Mouse (Mus musculus): ENCODE measurements around the gene Hist1h2bc. TPM values are rescaled to one million over a fixed set of nuclear protein-coding genes. Genes with fewer than 3 reads are reported as not detected.
A peak's percentile ranks its signal among the peaks of the same experiment; 100 is the strongest.

The Hist1h2bc gene
- polyA plus RNA-seq, 1 experiment from 2014 or later: 19.3 TPM

DNA sequence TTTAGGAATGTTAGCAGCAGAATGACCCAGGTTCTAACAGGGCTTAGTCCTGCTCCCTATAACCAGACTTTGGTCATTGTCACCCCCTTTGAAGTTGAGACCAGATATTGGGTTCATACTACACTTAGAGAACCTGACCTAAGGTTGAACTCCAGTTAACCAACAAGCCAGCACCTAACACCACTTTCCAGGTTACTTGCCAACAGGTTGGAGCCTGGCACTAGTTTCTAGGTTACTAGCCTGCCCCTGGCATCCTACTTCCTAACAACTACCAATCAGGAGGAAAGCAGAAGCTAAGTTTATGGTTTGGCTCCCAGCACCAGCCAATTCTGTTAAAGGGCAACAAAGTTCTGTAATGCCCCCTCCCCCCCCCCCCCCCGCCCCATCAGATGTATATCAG lies 41.2 kb downstream of the Hist1h2bc start:
- H3K9ac ChIP-seq: no peak overlapping the region
- no peak overlapping the region for H3K27ac ChIP-seq (replicated peaks)
- H3K4me1 ChIP-seq (replicated peaks): no peaks in the 10 kb centered on the region
- no peaks in the 10 kb centered on the region for H3K27me3 ChIP-seq
- H3K4me2 ChIP-seq: no peak overlapping the region
- H3K4me3 ChIP-seq: no peak overlapping the region
- 40% methylated on average over 1 of the region's 1 CpGs for WGBS
- H3K36me3 ChIP-seq: no peaks in the 10 kb centered on the region
- H3K9me3 ChIP-seq: no peaks in the 10 kb centered on the region
- ATAC-seq (ENCODE audit: low FRiP score, low read depth): no peak

DNA sequence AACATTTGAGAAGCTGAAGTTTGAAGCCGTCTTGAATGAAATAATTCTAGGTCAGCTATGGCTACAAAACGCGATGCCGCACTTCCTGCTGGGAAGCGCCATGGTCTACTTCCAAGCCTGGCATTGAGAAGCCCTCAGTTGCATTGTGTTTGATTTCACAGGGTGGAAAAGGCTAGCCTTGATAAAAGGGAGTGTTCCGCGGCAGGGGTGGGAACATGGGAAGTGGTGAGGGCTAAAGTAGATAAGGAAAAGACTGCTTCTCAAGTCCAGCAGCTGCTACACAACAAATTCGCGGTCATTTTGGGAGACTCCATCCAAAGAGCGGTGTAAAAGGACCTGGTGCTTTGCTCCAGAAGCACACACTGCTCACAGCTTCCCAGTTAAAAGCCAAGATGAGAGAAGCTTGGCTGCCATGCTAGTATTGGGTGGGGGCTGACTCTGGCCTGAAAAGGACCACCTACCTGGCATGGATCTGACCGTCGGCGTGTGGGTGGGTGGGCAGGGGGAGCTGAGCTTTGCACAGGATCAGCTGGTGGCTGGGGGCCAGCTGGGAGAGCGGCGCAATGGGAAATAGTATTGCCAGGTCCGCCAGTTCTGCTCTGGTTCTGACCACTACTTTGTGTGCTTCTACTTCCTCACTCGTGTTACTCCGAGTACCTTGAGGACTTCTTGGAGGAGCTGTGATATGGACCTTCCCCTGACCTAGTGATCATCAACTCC lies 44.6 kb downstream of the Hist1h2bc start:
- 84% methylated on average over 18 of the region's 18 CpGs for WGBS
- H3K36me3 ChIP-seq: no peaks in the 10 kb centered on the region

DNA sequence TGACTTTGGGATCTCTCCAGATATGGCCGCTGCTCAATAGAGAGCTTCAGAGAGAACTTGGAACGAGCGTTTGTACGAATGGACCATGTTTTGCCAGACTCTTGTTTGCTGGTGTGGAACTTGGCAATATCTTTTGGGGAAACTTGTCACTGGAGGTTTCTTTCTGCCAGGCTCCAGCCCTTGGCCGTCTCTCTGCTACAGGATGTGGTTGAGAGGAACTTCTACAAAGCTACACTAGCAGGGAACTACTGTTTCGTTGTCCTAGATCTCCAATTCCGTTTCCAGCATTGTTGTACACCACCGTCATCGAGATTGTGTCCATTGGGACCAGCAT lies 45.2 kb downstream of the Hist1h2bc start:
- Histone ChIP-seq H3K4me3 (no peak overlapping the region), H3K36me3 (no peaks in the 10 kb centered on the region), H3K27me3 (no peaks in the 10 kb centered on the region), H3K27ac (replicated peaks) (no peak overlapping the region), H3K4me2 (no peak overlapping the region), H3K4me1 (replicated peaks) (no peaks in the 10 kb centered on the region), H3K9ac (no peak overlapping the region), H3K9me3 (no peaks in the 10 kb centered on the region)
- 92% methylated on average over 9 of the region's 9 CpGs for WGBS
- ATAC-seq (ENCODE audit: low FRiP score, low read depth): no peak

More for the DNA sequence above, 44.6 kb downstream of the Hist1h2bc start:
- Histone ChIP-seq H3K27ac (replicated peaks) (no peak overlapping the region), H3K9ac (no peak overlapping the region), H3K4me2 (no peak overlapping the region), H3K27me3 (no peaks in the 10 kb centered on the region), H3K9me3 (no peaks in the 10 kb centered on the region), H3K4me3 (no peak overlapping the region), H3K4me1 (replicated peaks) (no peaks in the 10 kb centered on the region)
- no peak for ATAC-seq (ENCODE audit: low FRiP score, low read depth)

- Histone ChIP-seq H3K27ac (replicated peaks) (no peak overlapping the region), H3K9me3 (no peaks in the 10 kb centered on the region), H3K27me3 (no peaks in the 10 kb centered on the region), H3K4me1 (replicated peaks) (no peaks in the 10 kb centered on the region), H3K36me3 (no peaks in the 10 kb centered on the region), H3K4me2 (no peak overlapping the region), H3K4me3 (no peak overlapping the region), H3K9ac (no peak overlapping the region)
- ATAC-seq (ENCODE audit: low FRiP score, low read depth): no peak
- WGBS: 93% methylated on average over 5 of the region's 5 CpGs
These were observed 45.7 kb downstream of the Hist1h2bc start for GRCm38 (mm10) chr13:23729706-23730105.

DNA sequence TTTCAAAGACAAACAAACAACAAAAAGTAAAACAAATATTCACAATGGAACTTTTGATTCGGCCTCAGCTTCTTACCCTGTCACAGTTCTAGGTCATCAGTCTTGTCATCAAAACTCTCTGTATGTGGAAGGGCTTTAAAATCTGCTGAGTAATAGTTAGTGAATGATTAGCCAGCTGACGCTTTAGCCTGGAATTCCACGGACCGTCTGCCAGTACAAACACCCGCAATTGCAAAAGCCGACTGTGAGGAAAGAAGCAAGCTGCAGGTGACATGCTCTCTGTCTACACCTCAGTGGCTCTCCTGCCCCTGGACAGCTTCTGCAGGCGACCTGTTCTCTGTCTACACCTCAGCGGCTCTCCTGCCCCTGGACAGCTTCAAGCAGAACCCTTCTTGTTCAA lies 46.5 kb downstream of the Hist1h2bc start:
- no peak overlapping the region for H3K9ac ChIP-seq
- H3K9me3 ChIP-seq: no peaks in the 10 kb centered on the region
- H3K27me3 ChIP-seq: no peaks in the 10 kb centered on the region
- H3K4me1 ChIP-seq (replicated peaks): no peaks in the 10 kb centered on the region
- no peak overlapping the region for H3K4me2 ChIP-seq
- H3K36me3 ChIP-seq: no peaks in the 10 kb centered on the region
- H3K4me3 ChIP-seq: no peak overlapping the region
- H3K27ac ChIP-seq (replicated peaks): no peak overlapping the region
- 35% methylated on average over 8 of the region's 8 CpGs for WGBS
- ATAC-seq (ENCODE audit: low FRiP score, low read depth): no peak

DNA sequence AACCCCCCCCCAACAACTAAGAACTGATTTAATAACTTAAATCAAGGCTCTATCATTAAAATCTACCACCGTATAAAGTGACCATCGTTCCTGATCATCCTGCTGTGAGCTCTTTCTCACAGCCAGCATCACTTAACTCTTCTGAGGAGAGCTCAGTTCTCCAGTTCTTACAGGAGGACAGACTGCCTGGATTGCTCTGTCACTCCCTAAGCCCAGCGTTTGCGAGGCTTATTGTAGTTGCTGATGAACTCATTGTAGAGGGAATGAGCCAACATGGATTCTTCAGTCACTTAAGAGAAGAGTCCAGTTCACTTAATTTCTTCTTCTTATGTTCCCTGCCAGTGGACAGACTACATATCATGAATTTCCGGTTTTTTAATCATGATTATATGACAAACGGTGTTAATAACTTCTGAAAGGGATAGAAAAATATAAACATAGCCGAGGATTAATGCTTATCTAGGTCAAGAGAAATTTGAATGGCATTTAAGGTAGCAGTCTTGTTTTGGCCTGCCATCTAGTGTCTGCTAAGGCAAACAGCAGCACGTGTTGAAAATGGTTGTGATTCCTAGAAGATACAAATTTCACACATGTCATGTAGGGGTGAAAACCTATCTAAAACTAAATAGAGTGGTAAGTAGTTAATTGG lies 48.3 kb downstream of the Hist1h2bc start:
- Histone ChIP-seq H3K27me3 (no peaks in the 10 kb centered on the region), H3K4me2 (no peak overlapping the region), H3K9me3 (no peaks in the 10 kb centered on the region), H3K27ac (replicated peaks) (no peak overlapping the region), H3K9ac (no peak overlapping the region), H3K4me1 (replicated peaks) (no peaks in the 10 kb centered on the region), H3K36me3 (no peaks in the 10 kb centered on the region), H3K4me3 (no peak overlapping the region)
- ATAC-seq (ENCODE audit: low FRiP score, low read depth): no peak
- 22% methylated on average over 8 of the region's 8 CpGs for WGBS

- Histone ChIP-seq H3K27me3 (no peaks in the 10 kb centered on the region), H3K4me2 (no peak overlapping the region), H3K4me1 (replicated peaks) (peaks cover 23% of the 10 kb centered on the region), H3K36me3 (no peaks in the 10 kb centered on the region), H3K4me3 (no peak overlapping the region), H3K9ac (no peak overlapping the region), H3K9me3 (no peaks in the 10 kb centered on the region), H3K27ac (replicated peaks) (no peak overlapping the region)
- ATAC-seq (ENCODE audit: low FRiP score, low read depth): no peak
- WGBS: 91% methylated on average over 5 of the region's 5 CpGs
These were observed 53.1 kb downstream of the Hist1h2bc start for GRCm38 (mm10) chr13:23737091-23737490.

GRCm38 (mm10) chr13:23738041-23738440 lies 54.0 kb downstream of the Hist1h2bc start:
- ATAC-seq (ENCODE audit: low FRiP score, low read depth): no peak
- Histone ChIP-seq H3K4me3 (peak overlapping the region; percentile 58), H3K9me3 (no peaks in the 10 kb centered on the region), H3K27ac (replicated peaks) (peak overlapping the region; percentile 89), H3K36me3 (no peaks in the 10 kb centered on the region), H3K4me2 (peak overlapping the region; percentile 100), H3K9ac (peak overlapping the region; percentile 62; the same call in 1 of the 2 replicates), H3K27me3 (no peaks in the 10 kb centered on the region), H3K4me1 (replicated peaks) (peaks cover 23% of the 10 kb centered on the region)
- 22% methylated on average over 4 of the region's 4 CpGs for WGBS

DNA sequence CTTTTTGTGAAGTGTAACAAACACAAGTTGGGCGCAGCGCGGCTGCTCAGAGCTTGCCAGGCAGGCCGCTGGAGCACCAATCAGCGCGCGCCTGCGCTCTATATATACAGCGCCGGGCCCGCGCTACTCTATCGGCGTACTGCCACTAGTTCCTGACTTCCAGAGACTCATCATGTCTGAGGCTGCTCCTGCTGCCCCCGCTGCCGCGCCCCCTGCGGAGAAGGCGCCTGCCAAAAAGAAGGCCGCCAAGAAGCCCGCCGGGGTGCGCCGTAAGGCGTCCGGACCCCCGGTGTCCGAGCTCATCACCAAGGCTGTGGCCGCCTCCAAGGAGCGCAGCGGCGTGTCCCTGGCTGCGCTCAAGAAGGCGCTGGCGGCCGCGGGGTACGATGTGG lies 54.7 kb downstream of the Hist1h2bc start, which contains the start of gene Hist1h1c:
Gene Hist1h1c, plus strand, starts transcription at position 132 of the 392 bp plus-strand sequence.
- peak within 1 kb of the TSS; percentile 62 for H3K9ac ChIP-seq
- no peaks in the 10 kb centered on the region for H3K9me3 ChIP-seq
- WGBS: 0% methylated on average over 38 of the region's 38 CpGs
- peak; percentile 93 for ATAC-seq (ENCODE audit: low FRiP score, low read depth)
- H3K27ac ChIP-seq (replicated peaks): peak within 1 kb of the TSS; percentile 89
- H3K4me3 ChIP-seq: peak within 1 kb of the TSS; percentile 58
- peak within 1 kb of the TSS; percentile 100 for H3K4me2 ChIP-seq
- no peaks in the 10 kb centered on the region for H3K27me3 ChIP-seq
- peaks cover 23% of the 10 kb centered on the region for H3K4me1 ChIP-seq (replicated peaks)
- H3K36me3 ChIP-seq: no peaks in the 10 kb centered on the region

GRCm38 (mm10) chr13:23739069-23739921 lies 55.3 kb downstream of the Hist1h2bc start:
- no peaks in the 10 kb centered on the region for H3K36me3 ChIP-seq
- H3K4me2 ChIP-seq: peak overlapping the region; percentile 100
- peak overlapping the region; percentile 58 for H3K4me3 ChIP-seq
- no peaks in the 10 kb centered on the region for H3K27me3 ChIP-seq
- ATAC-seq (ENCODE audit: low FRiP score, low read depth): peak; percentile 94
- H3K27ac ChIP-seq (replicated peaks): peak overlapping the region; percentile 89
- peak overlapping the region; percentile 62 for H3K9ac ChIP-seq
- H3K9me3 ChIP-seq: no peaks in the 10 kb centered on the region
- peaks cover 23% of the 10 kb centered on the region for H3K4me1 ChIP-seq (replicated peaks)
- under 1% methylated on average over 39 of the region's 39 CpGs for WGBS

GRCm38 (mm10) chr13:23739922-23740252 lies 55.9 kb downstream of the Hist1h2bc start:
- Histone ChIP-seq H3K4me1 (replicated peaks) (peaks cover 23% of the 10 kb centered on the region), H3K4me2 (peak overlapping the region; percentile 100), H3K4me3 (peak overlapping the region; percentile 58), H3K9me3 (no peaks in the 10 kb centered on the region), H3K36me3 (no peaks in the 10 kb centered on the region), H3K27ac (replicated peaks) (peak overlapping the region; percentile 89), H3K9ac (peak overlapping the region; percentile 38), H3K27me3 (no peaks in the 10 kb centered on the region)
- 2% methylated on average over 14 of the region's 14 CpGs for WGBS
- ATAC-seq (ENCODE audit: low FRiP score, low read depth): no peak

DNA sequence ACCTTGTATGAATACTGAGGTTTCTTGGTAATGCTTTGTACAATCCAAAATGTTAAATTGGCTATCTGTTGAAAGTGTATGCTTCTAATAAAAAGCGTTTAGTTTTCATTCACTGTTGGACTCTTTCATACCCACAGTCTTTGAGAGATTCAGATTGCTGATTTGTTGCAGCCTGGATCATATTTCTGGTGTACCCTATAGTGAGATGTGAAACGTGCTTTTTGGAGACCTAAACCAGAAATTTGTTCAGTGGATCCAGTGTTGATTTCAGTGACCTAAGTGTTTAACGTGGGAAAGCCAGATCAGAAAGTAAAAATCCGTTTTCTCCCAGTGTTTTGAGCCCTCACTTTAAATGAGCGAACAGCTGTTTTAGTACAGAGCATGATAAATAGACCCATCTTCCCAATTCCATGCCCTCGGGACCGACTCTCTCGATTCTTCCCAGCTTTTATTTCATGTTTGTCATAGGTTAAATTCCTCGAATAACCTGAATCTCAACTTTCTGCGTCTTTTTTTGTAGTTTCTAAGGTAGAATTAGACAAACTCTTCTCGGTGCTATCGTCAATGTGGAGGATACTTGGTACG lies 56.3 kb downstream of the Hist1h2bc start:
- H3K4me3 ChIP-seq: peak overlapping the region; percentile 58
- H3K4me1 ChIP-seq (replicated peaks): peaks cover 23% of the 10 kb centered on the region
- H3K4me2 ChIP-seq: peak overlapping the region; percentile 100
- WGBS: 34% methylated on average over 13 of the region's 13 CpGs
- H3K27ac ChIP-seq (replicated peaks): peak overlapping the region; percentile 89
- H3K9ac ChIP-seq: peak overlapping the region; percentile 38
- no peaks in the 10 kb centered on the region for H3K36me3 ChIP-seq
- H3K9me3 ChIP-seq: no peaks in the 10 kb centered on the region
- ATAC-seq (ENCODE audit: low FRiP score, low read depth): no peak
- no peaks in the 10 kb centered on the region for H3K27me3 ChIP-seq

Measured in hindbrain, embryonic 15.5 days (tissue).